Mouse (Mus musculus) forebrain, embryonic 10.5 days (tissue): ENCODE results near the gene Tmem8. TPM values are rescaled to one million over a fixed set of nuclear protein-coding genes. Genes with fewer than 3 reads are reported as not detected.
A peak's percentile ranks its signal among the peaks of the same experiment; 100 is the strongest.

Experiments used
- DNase-seq: peaks from one replicate; pipeline ENCODE4 v3.0.0-alpha.2; 2017; ENCODE audit warnings: low spot score; ENCODE audit errors: extremely low spot score
- H3K27ac ChIP-seq: fragments of 300-500 bp; sonication (generic); 2 replicates; pipeline ENCODE4 v1.5.1; 2016; ENCODE audit warnings: mild to moderate bottlenecking
- H3K27me3 ChIP-seq: fragments of 300-500 bp; sonication (generic); 2 replicates; pipeline ENCODE4 v1.6.1; 2016; ENCODE audit warnings: mild to moderate bottlenecking; ENCODE audit not compliant: poor library complexity, severe bottlenecking
- H3K36me3 ChIP-seq: fragments of 300-500 bp; sonication (generic); replicated peaks from 2 replicates; pipeline ENCODE4 v1.6.1; 2016; ENCODE audit warnings: mild to moderate bottlenecking, moderate library complexity
- H3K4me1 ChIP-seq: fragments of 300-500 bp; sonication (generic); 2 replicates; pipeline ENCODE4 v1.6.1; 2016
- H3K4me3 ChIP-seq: fragments of 300-500 bp; sonication (generic); 2 replicates; pipeline ENCODE4 v1.5.1; 2016; ENCODE audit warnings: mild to moderate bottlenecking, moderate library complexity
- H3K9me3 ChIP-seq: fragments of 300-500 bp; sonication (generic); 2 replicates; pipeline ENCODE4 v1.6.1; 2016; ENCODE audit warnings: mild to moderate bottlenecking, moderate library complexity
- WGBS: fragments of 180-500 bp; shearing (Covaris S2); methylation state at CpG from one replicate; pipeline ENCODE4 v1.1.7; 2016; 5-methylcytosine and 5-hydroxymethylcytosine counted together
- polyA plus RNA-seq: library from polyadenylated mRNA; unstranded; fragments of >200 nt; fragmentation: Nextera tagmentation; extraction: Ambion mirVana; gene quantifications from 2 replicates; pipeline ENCODE4 v1.2.1, GENCODE M21; 2016

Tmem8 gene
- polyA plus RNA-seq = 1.7 and 1.8 TPM in 2 replicates

GRCm38 (mm10) chr17:26113181-26113948 lies at the start of gene Tmem8:
TSS of gene Tmem8 (plus strand) at chr17:26113299.
- Histone ChIP-seq H3K4me1 (peaks cover 35% of the 10 kb centered on the region), H3K9me3 (no peaks in the 10 kb centered on the region), H3K27ac (peak within 1 kb of the TSS; percentile 83), H3K27me3 (peaks cover 85% of the 10 kb centered on the region), H3K4me3 (peak within 1 kb of the TSS; percentile 91), H3K36me3 (no peaks in the 10 kb centered on the region)
- WGBS = under 1% methylated on average over 63 of the region's 75 CpGs
- DNase-seq = peak; percentile 62

DNA sequence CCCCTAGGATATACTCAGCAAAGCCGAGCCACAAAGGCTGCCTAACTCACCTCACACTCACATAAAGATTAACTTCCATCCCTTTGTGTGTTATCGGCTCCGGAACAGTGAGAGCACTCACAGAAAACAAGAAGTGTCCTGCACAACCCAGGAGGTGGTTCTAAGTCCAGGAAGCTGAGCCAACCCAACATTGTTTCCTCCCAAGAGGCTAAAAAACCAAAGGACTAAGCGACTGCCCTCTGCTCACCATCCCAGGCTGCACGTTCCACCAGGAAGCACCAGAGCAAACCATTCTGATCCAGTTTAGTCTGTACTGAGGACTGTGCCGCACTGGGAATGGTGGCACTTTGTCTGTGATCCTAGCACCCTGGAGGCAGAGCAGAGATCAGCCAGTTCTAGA lies 48.2 kb upstream of the Tmem8 start:
- WGBS = 80% methylated on average over 6 of the region's 6 CpGs
- no peaks in the 10 kb centered on the region for H3K9me3 ChIP-seq
- H3K4me1 ChIP-seq = peaks cover 49% of the 10 kb centered on the region
- H3K27ac ChIP-seq = no peak overlapping the region
- H3K27me3 ChIP-seq = peaks cover 16% of the 10 kb centered on the region
- H3K36me3 ChIP-seq = peaks cover 64% of the 10 kb centered on the region
- H3K4me3 ChIP-seq = no peak overlapping the region
- DNase-seq = no peak

- 92% methylated on average over 7 of the region's 7 CpGs for WGBS
- Histone ChIP-seq H3K27me3 (peaks cover 30% of the 10 kb centered on the region), H3K27ac (no peak overlapping the region), H3K4me3 (peak overlapping the region; percentile 93), H3K4me1 (peaks cover 51% of the 10 kb centered on the region), H3K9me3 (no peaks in the 10 kb centered on the region), H3K36me3 (peaks cover 53% of the 10 kb centered on the region)
- DNase-seq = no peak
Measured at GRCm38 (mm10) chr17:26066488-26067020, 46.5 kb upstream of the Tmem8 start.

GRCm38 (mm10) chr17:26068024-26068830 lies 44.9 kb upstream of the Tmem8 start:
- peak; percentile 52 for DNase-seq
- H3K9me3 ChIP-seq = no peaks in the 10 kb centered on the region
- H3K27me3 ChIP-seq = peaks cover 32% of the 10 kb centered on the region
- H3K4me3 ChIP-seq = peak overlapping the region; percentile 93
- 2% methylated on average over 44 of the region's 44 CpGs for WGBS
- H3K4me1 ChIP-seq = peaks cover 51% of the 10 kb centered on the region
- peak overlapping the region; percentile 94 for H3K27ac ChIP-seq
- peaks cover 36% of the 10 kb centered on the region for H3K36me3 ChIP-seq

GRCm38 (mm10) chr17:26068831-26069739 lies 44.0 kb upstream of the Tmem8 start, which contains the start of gene Rab11fip3:
TSS of gene Rab11fip3 (minus strand) at chr17:26069555.
- Histone ChIP-seq H3K27me3 (peaks cover 34% of the 10 kb centered on the region), H3K4me1 (peaks cover 51% of the 10 kb centered on the region), H3K9me3 (no peaks in the 10 kb centered on the region), H3K36me3 (peaks cover 28% of the 10 kb centered on the region), H3K27ac (peak within 1 kb of the TSS; percentile 94), H3K4me3 (peak within 1 kb of the TSS; percentile 93)
- under 1% methylated on average over 94 of the region's 94 CpGs for WGBS
- DNase-seq = peak; percentile 92

GRCm38 (mm10) chr17:26070136-26070535 lies 43.0 kb upstream of the Tmem8 start:
- no peak overlapping the region for H3K27ac ChIP-seq
- peak overlapping the region; percentile 93 for H3K4me3 ChIP-seq
- H3K9me3 ChIP-seq = no peaks in the 10 kb centered on the region
- H3K27me3 ChIP-seq = peaks cover 34% of the 10 kb centered on the region
- peaks cover 17% of the 10 kb centered on the region for H3K36me3 ChIP-seq
- DNase-seq = no peak
- WGBS = 47% methylated on average over 6 of the region's 6 CpGs
- peaks cover 42% of the 10 kb centered on the region for H3K4me1 ChIP-seq

GRCm38 (mm10) chr17:26075246-26075645 lies 37.9 kb upstream of the Tmem8 start:
- Histone ChIP-seq H3K27ac (no peak overlapping the region), H3K9me3 (no peaks in the 10 kb centered on the region), H3K36me3 (no peaks in the 10 kb centered on the region), H3K4me1 (no peaks in the 10 kb centered on the region), H3K4me3 (no peak overlapping the region), H3K27me3 (peaks cover 15% of the 10 kb centered on the region)
- 78% methylated on average over 3 of the region's 3 CpGs for WGBS
- DNase-seq = no peak

DNA sequence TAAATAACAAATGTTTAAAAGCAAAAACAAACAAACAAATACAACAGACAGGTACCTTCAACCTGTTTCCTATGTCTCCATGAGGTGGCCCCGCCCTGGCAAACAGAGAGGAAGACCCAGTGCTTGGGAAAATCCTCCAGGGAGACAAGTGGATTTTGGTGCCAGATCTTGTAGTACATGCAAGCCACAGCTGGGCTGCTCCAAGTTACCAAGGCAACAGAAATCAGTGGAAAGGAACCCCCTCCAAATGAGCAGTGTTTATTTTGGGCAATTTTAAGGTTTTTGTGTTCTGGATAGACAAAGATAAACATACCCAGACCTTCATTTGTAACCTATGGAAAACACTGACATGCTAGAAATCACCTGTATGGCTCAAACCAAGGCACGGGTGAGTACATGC lies 34.2 kb upstream of the Tmem8 start:
- 86% methylated on average over 2 of the region's 2 CpGs for WGBS
- no peak overlapping the region for H3K27ac ChIP-seq

GRCm38 (mm10) chr17:26080867-26081266 lies 32.2 kb upstream of the Tmem8 start:
- no peaks in the 10 kb centered on the region for H3K4me1 ChIP-seq
- no peaks in the 10 kb centered on the region for H3K9me3 ChIP-seq
- H3K4me3 ChIP-seq = no peak overlapping the region
- H3K36me3 ChIP-seq = peaks cover 25% of the 10 kb centered on the region
- H3K27ac ChIP-seq = no peak overlapping the region
- 56% methylated on average over 2 of the region's 2 CpGs for WGBS
- H3K27me3 ChIP-seq = no peaks in the 10 kb centered on the region
- DNase-seq = no peak

More for the DNA sequence above, 34.2 kb upstream of the Tmem8 start:
- no peak overlapping the region for H3K4me3 ChIP-seq
- H3K9me3 ChIP-seq = no peaks in the 10 kb centered on the region
- no peaks in the 10 kb centered on the region for H3K27me3 ChIP-seq
- DNase-seq = no peak
- peaks cover 21% of the 10 kb centered on the region for H3K36me3 ChIP-seq
- H3K4me1 ChIP-seq = no peaks in the 10 kb centered on the region

DNA sequence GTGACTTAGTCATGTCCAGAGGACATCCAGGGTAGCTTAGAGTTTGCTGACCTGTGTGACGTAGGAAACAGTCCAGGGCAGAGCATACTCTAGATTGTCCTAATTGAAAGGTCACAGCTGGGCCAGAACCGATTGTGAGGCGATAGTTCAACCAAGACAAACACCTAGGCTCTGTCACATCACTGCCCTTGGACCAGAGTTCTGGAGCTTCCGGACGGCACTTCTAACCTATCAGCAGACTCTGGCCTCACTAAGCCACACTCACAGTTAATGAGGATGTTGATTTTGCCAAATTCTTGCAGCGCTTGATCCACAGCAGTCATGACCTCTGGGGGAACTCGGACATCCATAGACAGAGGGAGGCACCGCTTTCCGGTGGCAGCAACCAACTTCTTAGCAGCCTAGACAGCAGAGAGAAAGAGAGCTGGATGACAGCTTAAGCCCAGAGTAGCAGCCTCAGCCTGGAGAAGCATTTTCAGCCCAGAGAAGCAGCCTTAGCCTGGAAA lies 26.0 kb upstream of the Tmem8 start:
- 92% methylated on average over 9 of the region's 9 CpGs for WGBS
- no peak for DNase-seq
- H3K4me1 ChIP-seq = peaks cover 11% of the 10 kb centered on the region
- H3K36me3 ChIP-seq = peaks cover 38% of the 10 kb centered on the region
- no peaks in the 10 kb centered on the region for H3K27me3 ChIP-seq
- no peak overlapping the region for H3K4me3 ChIP-seq
- no peak overlapping the region for H3K27ac ChIP-seq
- no peaks in the 10 kb centered on the region for H3K9me3 ChIP-seq

DNA sequence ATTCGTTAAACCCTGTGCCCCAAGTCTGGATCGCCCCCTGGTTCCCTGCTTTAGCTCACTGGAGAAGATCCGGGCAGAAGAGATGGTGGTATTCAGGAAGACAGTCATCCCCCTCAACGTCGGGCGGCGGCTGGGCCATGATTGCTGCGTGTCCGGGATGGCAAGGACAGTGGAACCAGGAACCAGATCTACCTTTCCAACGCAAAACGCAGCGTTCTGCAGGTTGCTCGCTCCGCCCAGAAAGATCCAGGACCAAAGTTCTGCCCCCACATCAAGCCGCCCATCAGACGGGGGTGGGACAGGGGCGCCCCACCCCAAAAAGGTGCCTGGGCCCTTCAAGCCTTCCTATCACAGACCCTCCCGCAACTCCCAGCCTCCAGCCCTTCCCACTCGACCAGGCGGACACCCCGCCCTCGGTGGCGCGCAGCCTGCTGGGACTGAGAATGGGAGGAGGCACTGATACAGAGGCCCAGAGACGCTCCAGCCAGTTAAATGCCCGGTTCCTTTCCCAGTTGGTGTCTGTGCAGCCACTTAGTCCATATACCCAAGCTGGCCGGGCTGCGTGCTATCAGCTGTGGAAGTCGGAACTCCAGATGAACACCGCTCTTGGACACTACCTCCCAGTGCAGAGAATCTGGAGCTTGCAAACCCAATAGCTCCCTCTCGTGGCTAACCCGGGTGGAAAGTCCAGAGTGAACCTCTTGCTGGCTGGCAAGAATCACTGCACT lies 23.0 kb upstream of the Tmem8 start, which contains the start of gene Decr2:
Gene Decr2, minus strand, starts transcription at position 433 of the 728 bp plus-strand sequence.
- no peaks in the 10 kb centered on the region for H3K9me3 ChIP-seq
- WGBS = 3% methylated on average over 32 of the region's 32 CpGs
- peaks cover 27% of the 10 kb centered on the region for H3K4me1 ChIP-seq
- peak within 1 kb of the TSS; percentile 80 for H3K27ac ChIP-seq
- H3K36me3 ChIP-seq = peaks cover 41% of the 10 kb centered on the region
- peak within 1 kb of the TSS; percentile 65 for H3K4me3 ChIP-seq
- DNase-seq = peak; percentile 85
- H3K27me3 ChIP-seq = no peaks in the 10 kb centered on the region
